Mouse (Mus musculus) adrenal gland, postnatal 14 days (tissue): ENCODE results near the gene Ramp1. TPM values are rescaled to one million over a fixed set of nuclear protein-coding genes. Genes with fewer than 3 reads are reported as not detected.

ENCODE experiments used
- DNase-seq: peaks from one replicate; pipeline ENCODE4 v3.0.0; 2021; ENCODE audit warnings: mixed read lengths
- total RNA-seq: library from RNA; stranded (reverse); gene quantifications from 2 replicates; pipeline ENCODE4 v1.2.3, GENCODE M21; 2021

Gene Ramp1
- total RNA-seq, 1 experiment from 2014 or later, result 8.0 TPM

DNA sequence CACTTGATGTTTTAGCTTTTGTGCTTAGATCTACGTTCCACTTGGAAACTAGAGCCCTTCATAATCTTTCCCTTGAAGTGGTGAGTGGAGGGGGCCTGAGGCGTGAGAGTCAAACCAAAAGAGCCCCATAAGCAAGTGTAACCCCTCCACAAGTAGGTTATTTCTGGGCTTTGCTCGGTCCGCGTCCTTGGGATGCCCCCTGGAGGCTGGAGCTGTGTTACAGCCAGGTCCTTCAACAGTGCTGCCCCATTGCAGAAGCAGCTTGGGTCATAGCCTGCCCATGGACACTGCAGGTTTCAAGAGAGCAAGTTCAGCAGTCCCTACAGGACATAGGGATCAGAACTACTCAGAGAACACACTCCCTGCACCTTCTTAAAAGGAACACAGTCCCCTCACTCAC is 59.5 kb downstream of the Ramp1 start:
- DNase-seq, result peak; percentile 73

DNA sequence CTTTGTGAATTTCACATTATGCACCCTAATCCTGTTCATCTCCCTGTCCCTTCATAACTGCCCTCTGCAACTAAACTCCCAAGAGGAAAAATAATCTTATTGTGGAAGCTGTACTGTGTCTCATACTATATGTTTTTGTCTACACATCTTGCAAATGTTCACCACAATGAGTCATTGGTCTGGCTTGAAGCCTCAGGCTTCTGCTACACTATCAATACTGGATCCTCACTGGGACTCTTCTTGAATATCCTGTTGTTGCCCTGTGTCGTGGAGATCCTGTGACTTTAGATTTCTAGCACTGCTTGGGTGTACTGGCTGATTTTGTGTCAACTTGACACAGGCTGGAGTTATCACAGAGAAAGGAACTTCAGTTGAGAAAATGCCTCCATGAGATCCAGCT is 60.2 kb downstream of the Ramp1 start:
- DNase-seq, result no peak

DNA sequence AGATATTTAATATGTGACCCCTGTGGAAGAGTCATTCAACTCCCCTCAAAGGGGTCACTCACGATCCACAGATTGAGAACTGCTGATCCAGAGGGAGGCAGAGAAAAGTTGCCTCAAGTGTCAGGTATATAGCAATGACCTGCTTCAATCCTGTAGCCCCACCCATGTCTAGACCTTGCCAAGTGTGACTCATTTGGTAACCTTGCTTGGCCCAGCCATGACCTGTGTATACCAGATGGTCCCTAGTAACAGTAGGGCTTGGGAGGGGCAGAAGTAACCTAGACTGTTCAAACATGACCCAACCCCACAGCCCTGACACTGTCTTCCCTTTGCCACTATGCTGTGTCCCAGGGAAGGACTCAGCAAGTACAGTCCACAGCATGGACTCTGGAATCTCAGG is 61.1 kb downstream of the Ramp1 start:
- DNase-seq, result peak; percentile 62

DNA sequence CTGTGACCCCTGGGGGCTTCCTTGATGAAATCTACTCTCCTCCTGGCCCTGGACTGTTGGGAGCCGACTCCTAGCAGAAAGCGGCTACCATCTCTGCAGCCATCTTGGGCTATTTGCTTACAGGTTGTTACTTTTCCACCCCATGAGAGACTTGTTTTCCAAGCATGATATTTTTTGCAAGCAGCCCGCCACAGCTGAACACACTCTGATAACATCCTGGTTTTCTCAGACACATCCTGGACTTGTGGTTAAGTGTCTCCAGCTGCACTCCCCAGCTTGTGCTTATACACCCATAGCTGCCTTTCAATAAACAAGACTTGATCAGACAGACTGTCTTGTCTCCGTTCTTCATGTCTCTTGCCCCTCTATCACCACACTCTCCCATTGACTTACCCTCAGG is 61.6 kb downstream of the Ramp1 start:
- no peak for DNase-seq

DNA sequence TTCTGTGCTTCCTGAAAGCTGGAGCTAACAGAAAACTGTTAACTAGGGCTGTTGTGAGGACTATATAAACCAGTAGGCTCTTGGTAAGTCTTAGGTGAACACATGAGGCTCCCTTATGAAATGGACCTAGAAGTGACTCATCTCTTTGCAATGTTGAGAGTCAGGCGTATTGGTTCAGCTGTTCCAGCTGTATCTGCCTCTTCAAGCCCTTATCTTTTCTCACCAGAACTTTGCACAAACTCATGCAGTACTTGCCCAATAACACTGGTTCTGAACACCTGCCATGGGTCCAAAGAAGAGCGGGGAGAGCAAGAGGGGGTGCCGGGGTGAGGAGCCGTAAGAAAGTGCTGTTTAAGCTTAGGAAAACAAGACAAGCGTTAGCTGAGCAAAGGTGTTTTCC is 68.6 kb downstream of the Ramp1 start:
- no peak for DNase-seq

DNA sequence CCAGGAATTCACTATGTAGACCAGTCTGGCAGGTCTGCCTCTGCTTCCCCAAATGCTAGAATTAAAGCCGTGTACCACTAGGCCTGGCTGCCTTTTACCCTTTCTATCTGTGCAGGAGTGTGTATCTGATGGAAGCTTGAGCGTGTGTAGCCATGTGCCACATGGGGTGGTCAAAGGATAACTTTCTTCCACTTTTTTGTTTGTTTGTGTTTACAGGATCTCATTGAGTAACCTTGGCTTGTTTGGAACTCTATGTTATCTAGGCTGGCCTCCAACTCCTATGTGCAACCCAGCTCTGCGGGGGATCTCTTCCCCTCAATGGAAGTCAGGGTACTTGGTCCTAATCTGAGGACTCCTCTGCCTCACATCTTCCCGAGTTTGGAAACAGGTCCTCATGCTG is 69.3 kb downstream of the Ramp1 start:
- no peak for DNase-seq

DNA sequence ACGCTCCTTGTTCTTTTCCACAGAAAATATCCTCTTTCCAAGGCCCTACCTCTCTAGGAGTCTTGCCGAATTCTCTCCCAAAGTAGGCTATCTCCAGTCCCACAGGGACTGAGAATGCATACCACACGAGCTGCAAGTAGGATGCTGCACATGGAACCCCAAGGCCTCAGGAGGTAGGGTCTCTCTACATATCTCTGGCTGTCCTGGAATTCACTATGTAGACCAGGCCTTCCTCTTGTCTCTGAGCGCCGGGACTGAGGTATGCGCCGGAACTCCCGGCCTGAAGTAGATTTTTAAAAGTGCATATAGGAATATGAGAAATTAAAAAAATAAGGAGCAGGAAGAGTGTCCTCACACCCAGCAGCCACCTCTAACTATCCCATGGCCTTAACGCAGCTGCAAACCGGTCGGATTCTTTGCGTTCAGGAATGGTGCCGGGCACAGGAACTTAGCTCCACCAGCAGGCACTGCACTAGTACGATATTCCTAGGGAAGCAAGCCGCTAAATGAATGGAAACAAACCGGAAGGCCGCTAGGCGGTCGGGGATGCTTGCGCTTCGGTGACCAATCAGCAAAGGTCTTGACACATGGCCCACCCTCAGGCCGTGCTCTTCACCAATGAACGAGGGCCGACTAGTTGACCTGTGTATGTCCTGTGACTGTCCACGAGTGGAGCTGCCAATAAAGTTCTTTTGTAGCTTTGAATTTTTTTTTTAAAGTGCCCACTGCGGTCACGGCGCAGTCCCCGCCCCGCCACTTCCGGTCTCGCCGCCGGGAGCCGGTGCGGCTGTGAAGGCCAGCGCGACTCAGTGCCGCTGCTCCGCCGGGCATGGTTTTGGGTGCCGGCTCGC is 70.2 kb downstream of the Ramp1 start, which contains the start of gene Ube2f:
TSS of gene Ube2f (plus strand) at position 741 of the 851 bp plus-strand sequence.
- DNase-seq, result peak; percentile 95

DNA sequence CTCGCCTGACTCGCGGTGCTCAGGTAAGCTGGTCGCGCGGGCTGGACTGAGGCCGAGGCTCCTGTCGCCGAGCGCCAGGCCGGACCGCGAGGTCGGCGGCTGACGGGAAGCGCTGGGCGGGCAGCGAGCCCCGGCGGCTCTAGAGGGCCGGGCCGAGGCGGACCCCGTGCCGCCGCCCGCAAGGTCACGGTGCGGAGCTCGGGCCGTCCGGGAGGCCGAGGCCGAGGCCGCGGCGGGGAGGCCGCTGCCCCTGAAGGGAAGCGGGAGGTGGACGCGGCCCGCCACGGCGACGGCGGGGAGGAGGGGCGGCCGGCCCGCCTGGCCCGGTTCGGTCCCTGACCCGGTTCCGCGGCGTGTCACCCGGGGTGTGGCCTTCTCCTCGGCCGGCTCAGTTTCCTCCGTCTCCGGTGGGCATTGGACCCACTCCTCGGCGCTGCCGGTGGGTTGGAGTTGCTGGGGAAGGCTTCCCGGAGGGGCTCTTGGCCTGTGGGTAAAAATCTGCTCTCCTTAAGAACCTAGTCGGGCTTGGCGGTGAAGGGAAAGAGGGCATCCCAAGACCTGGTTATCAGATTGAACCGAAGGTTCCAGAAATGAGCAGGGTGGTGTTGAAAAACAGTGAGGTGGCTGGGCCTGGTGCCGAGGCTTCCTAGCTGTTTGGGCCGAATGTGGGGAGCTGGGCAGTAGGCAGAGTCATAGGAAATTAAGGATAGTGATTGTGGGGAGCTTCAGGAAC is 71.0 kb downstream of the Ramp1 start:
- peak; percentile 65 for DNase-seq

DNA sequence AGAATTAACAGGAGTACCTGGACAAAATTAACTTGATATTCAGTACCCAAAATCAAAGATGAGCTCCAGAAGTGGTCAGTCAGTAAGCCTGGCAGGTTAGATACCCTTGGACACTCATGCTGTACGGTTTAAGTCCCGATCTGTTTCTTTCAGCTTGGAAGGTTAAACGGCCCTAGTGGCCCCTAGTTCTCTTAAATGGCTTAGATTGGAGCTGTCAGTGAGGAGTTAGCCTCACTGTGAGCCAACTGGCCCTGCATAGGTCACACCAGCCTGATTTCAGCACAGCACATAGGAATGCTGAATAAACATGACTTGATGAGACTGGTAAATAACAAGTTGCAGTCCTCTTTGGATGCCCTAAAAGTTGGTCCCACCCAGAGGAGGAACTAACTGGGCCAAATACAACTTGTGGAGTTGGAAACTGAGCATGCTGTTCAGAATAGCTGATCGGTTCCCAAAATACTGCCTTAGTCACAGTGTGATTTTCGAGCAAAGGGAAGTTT is 71.6 kb downstream of the Ramp1 start:
- DNase-seq, result peak; percentile 30

DNA sequence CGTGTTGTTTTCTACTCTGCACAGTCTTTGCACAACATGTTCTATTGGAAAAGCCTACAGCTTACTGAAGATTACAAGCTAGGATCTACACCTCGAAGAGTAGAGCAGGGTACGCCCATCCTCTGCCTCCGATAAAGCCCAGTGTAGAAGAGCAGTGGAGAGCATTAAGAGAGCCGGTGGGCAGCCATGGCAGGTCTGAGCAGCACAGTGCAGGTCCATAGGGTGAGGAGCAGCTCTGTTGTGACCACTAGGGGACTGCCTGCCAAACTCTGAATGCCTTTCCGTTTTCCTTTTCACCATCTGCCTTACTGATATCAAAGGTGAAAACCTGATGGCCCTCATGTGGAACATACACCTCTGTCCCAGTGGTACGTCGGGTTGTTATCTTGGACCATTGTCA is 72.3 kb downstream of the Ramp1 start:
- DNase-seq, result peak; percentile 27

DNA sequence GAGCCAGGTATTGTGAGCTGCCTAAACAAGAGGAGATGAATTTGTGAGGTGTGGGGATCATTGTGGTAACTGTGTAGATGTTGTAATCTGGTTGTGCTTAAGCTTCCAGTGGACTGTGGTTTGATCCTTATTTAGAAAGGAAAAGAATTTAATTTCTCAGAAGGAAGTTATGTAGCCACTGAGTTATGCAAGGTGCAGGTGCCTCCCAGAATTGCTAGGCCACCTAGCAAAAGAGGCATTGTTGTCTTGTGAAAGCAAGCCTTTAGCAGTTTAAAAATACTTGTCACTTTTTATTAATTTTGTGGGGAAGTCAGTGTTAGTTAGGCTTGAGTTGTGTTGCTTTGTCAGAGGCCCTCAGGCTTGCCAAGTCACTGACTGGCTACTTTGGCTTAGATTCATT is 78.3 kb downstream of the Ramp1 start:
- DNase-seq, result no peak

DNA sequence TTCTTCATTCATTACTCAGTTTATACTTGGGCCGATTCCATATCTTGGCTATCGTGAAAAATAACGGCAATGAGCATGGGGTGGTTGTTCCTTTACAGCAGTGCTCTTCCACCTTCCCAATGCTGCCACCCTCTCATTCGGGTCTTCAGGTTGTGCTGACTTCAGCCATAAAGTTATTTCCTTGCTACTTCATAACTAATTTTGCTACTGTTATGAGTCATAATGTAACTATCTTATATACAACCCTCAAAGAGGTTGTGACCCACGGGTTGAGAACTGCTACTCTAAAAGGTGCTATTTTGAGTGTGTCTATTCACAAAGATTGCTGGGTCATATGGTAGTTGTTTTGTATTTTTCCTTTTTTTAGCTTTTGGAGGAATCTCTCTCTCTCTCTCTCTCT is 80.2 kb downstream of the Ramp1 start:
- DNase-seq, result no peak

DNA sequence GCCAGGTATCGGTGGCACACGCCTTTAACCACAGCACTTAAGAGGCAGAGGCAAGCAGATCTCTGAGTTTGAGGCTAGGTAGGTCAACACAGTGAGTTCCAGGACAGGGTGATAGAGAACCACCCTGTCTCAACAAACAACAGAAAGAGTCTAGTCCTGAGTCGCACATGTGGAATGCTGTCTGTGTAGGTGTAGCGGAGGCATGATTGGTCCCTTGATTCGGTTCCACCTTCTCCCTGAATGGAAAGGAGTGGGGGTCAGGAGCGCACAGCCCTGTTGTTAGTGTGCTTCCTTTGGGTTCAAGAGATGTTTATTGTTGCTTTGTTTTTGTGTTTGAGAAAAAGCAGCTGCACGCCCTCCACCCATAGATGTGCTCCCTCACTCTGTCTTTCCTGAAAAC is 82.9 kb downstream of the Ramp1 start:
- no peak for DNase-seq

DNA sequence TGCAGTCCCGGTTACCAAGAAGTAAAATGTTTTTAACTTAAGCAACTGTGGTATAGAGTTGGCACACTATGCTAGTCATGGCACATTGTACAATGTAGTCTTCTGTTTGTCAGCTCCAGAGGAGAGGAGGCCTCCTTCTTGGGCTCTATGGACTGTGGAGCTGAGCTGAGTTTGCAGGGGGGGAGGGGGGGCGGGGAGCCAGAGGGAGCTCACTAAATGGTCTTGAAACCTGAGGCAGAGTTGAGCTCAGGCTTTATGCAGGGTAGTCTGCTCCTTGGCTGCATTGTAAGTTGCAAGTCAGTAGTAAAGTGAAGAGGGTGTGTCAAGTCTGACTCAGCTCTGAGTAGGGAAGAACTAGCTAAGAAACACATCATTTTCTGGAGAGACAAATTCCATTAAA is 92.6 kb downstream of the Ramp1 start:
- DNase-seq, result no peak

Other genes with a start within 250 kb of the Ramp1 start
- not detected in 2 replicates for gene Prlh, start 226.7 kb upstream of the Ramp1 start, total RNA-seq
- 0.64 and 2.7 TPM in 2 replicates for gene Rab17, start 210.2 kb upstream of the Ramp1 start, total RNA-seq
- 49.4 and 61.1 TPM in 2 replicates for gene Lrrfip1, start 181.1 kb upstream of the Ramp1 start, total RNA-seq
- gene Rbm44, start 34.7 kb upstream of the Ramp1 start, total RNA-seq, result not detected in 2 replicates
- 70.5 and 85.1 TPM in 2 replicates for gene Ube2f, start 70.5 kb downstream of the Ramp1 start, total RNA-seq
- gene Scly, start 118.5 kb downstream of the Ramp1 start, total RNA-seq, result 19.2 and 22.6 TPM in 2 replicates
- gene Espnl, start 142.3 kb downstream of the Ramp1 start, total RNA-seq, result 0.08 TPM in 1 of 2 replicates, not detected in the other
- 0.37 and 0.71 TPM in 2 replicates for gene Klhl30, start 171.2 kb downstream of the Ramp1 start, total RNA-seq
- 7.3 and 9.1 TPM in 2 replicates for gene Erfe, start 186.6 kb downstream of the Ramp1 start, total RNA-seq
- 99.4 and 110 TPM in 2 replicates for gene Ilkap, start 219.0 kb downstream of the Ramp1 start, total RNA-seq
- gene Hes6, start 234.2 kb downstream of the Ramp1 start, total RNA-seq, result 182 and 223 TPM in 2 replicates